Mouse (Mus musculus) CH12.LX (cell line): ENCODE data around the gene Psmd12. TPM values are rescaled to one million over a fixed set of nuclear protein-coding genes. Genes with fewer than 3 reads are reported as not detected.

ENCODE experiments used
- DNase-seq: peaks from one replicate; pipeline ENCODE4 v3.0.0-alpha.2; 2013; ENCODE audit errors: extremely low read depth
- H3K27ac ChIP-seq: 2 replicates; pipeline ENCODE4 v1.5.1; 2012; ENCODE audit warnings: low read depth, mild to moderate bottlenecking, control low read depth, moderate library complexity; ENCODE audit not compliant: insufficient read depth
- H3K27me3 ChIP-seq: replicated peaks from 2 replicates; pipeline ENCODE3; 2012; ENCODE audit warnings: inconsistent platforms
- H3K36me3 ChIP-seq, 2 experiments: replicated peaks in 1 of 2; 2 replicates each; pipeline versions ENCODE3 to v1.6.1; 2012; ENCODE audit warnings: inconsistent platforms in 1 of 2, low read length in 1 of 2, mild to moderate bottlenecking in 1 of 2, mixed read lengths in 1 of 2, moderate library complexity in 1 of 2; ENCODE audit not compliant: control insufficient read depth in 1 of 2, insufficient read depth in 1 of 2
- H3K4me1 ChIP-seq, 2 experiments: 2 replicates each; pipeline ENCODE4 v1.6.1; 2012; ENCODE audit warnings: inconsistent platforms in 1 of 2, moderate library complexity in 1 of 2; ENCODE audit not compliant: insufficient read depth in 2 of 2, control insufficient read depth in 1 of 2
- H3K4me2 ChIP-seq: 2 replicates; pipeline ENCODE4 v1.6.1; 2012; ENCODE audit warnings: low read depth, mild to moderate bottlenecking, control low read depth; ENCODE audit not compliant: poor library complexity, insufficient read depth, severe bottlenecking
- H3K4me3 ChIP-seq, 3 experiments: fragments of 150-350 bp in 1 of 3; sonication (generic) in 1 of 3; replicated peaks in 1 of 3; 2 replicates each; pipeline versions ENCODE3 to v1.5.1; 2011 to 2012; ENCODE audit warnings: low read depth in 2 of 3, low read length in 2 of 3, mild to moderate bottlenecking in 2 of 3, moderate library complexity in 2 of 3, control low read depth in 1 of 3, improper control_type of control experiment in 1 of 3, inconsistent platforms in 1 of 3, mixed read lengths in 1 of 3; ENCODE audit not compliant: poor library complexity in 1 of 3
- H3K79me2 ChIP-seq: replicated peaks from 2 replicates; pipeline ENCODE4 v1.6.1; 2012; ENCODE audit warnings: mild to moderate bottlenecking, moderate library complexity; ENCODE audit not compliant: control insufficient read depth, poor library complexity, insufficient read depth, severe bottlenecking; ENCODE audit errors: extremely low read depth
- H3K9ac ChIP-seq: 2 replicates; pipeline ENCODE4 v1.6.1; 2012; ENCODE audit warnings: low read depth, mild to moderate bottlenecking, control low read depth, moderate library complexity; ENCODE audit not compliant: insufficient read depth
- H3K9me3 ChIP-seq: replicated peaks from 2 replicates; pipeline ENCODE3; 2012; ENCODE audit warnings: low read length, inconsistent platforms, mixed read lengths
- BHLHE40 ChIP-seq: IDR thresholded peaks from 2 replicates; pipeline ENCODE4 v1.6.1; 2011; ENCODE audit warnings: mild to moderate bottlenecking, low read depth, low read length, improper control_type of control experiment
- CHD1 ChIP-seq: IDR thresholded peaks from 2 replicates; pipeline ENCODE4 v1.6.1; 2012; ENCODE audit warnings: low read depth, low read length, improper control_type of control experiment, inconsistent platforms
- CHD2 ChIP-seq: IDR thresholded peaks from 2 replicates; pipeline ENCODE4 v1.6.1; 2011; ENCODE audit warnings: low read length, improper control_type of control experiment
- CTCF ChIP-seq, 2 experiments: IDR thresholded peaks in 1 of 2; conservative IDR thresholded peaks in 1 of 2; 2 replicates each; pipeline ENCODE4 v1.5.1; 2011 to 2012; ENCODE audit warnings: low read depth in 2 of 2, low read length in 2 of 2, improper control_type of control experiment in 1 of 2, inconsistent platforms in 1 of 2, mild to moderate bottlenecking in 1 of 2, moderate library complexity in 1 of 2
- EP300 ChIP-seq: IDR thresholded peaks from 2 replicates; pipeline ENCODE4 v1.6.1; 2011; ENCODE audit warnings: low read length, improper control_type of control experiment
- ETS1 ChIP-seq: conservative IDR thresholded peaks from 2 replicates; pipeline ENCODE4 v1.6.1; 2012; ENCODE audit warnings: low read depth, mild to moderate bottlenecking, inconsistent platforms, low read length, improper control_type of control experiment, moderate library complexity
- GABPA ChIP-seq: IDR thresholded peaks from 2 replicates; pipeline ENCODE4 v1.6.1; 2012; ENCODE audit warnings: low read depth, low read length, improper control_type of control experiment, inconsistent platforms; ENCODE audit not compliant: insufficient replicate concordance
- HCFC1 ChIP-seq: IDR thresholded peaks from 2 replicates; pipeline ENCODE4 v1.6.1; 2012; ENCODE audit warnings: low read depth, mild to moderate bottlenecking, inconsistent platforms, low read length, improper control_type of control experiment
- IRF4 ChIP-seq: IDR thresholded peaks from 2 replicates; pipeline ENCODE4 v1.6.1; 2014; ENCODE audit warnings: low read depth, mild to moderate bottlenecking, inconsistent platforms, low read length, improper control_type of control experiment
- KAT2A ChIP-seq: IDR thresholded peaks from 2 replicates; pipeline ENCODE4 v1.6.1; 2012; ENCODE audit warnings: low read length, improper control_type of control experiment, inconsistent platforms; ENCODE audit not compliant: insufficient replicate concordance
- MAFK ChIP-seq: IDR thresholded peaks from 2 replicates; pipeline ENCODE4 v1.6.1; 2011; ENCODE audit warnings: low read length, improper control_type of control experiment; ENCODE audit not compliant: insufficient replicate concordance
- MXI1 ChIP-seq: IDR thresholded peaks from 2 replicates; pipeline ENCODE4 v1.6.1; 2011; ENCODE audit warnings: mild to moderate bottlenecking, low read depth, low read length, improper control_type of control experiment
- MYC ChIP-seq: IDR thresholded peaks from 2 replicates; pipeline ENCODE4 v1.6.1; 2011; ENCODE audit warnings: low read depth, mild to moderate bottlenecking, improper control_type of control experiment, low read length
- NELFE ChIP-seq: IDR thresholded peaks from 2 replicates; pipeline ENCODE4 v1.6.1; 2011; ENCODE audit warnings: low read depth, low read length, improper control_type of control experiment
- POLR2A ChIP-seq: IDR thresholded peaks from 2 replicates; pipeline ENCODE4 v1.6.1; 2011; ENCODE audit warnings: low read depth, mild to moderate bottlenecking, improper control_type of control experiment, low read length
- POLR2AphosphoS2 ChIP-seq: IDR thresholded peaks from 2 replicates; pipeline ENCODE4 v1.6.1; 2011; ENCODE audit warnings: low read depth, low read length, improper control_type of control experiment
- RAD21 ChIP-seq: IDR thresholded peaks from 2 replicates; pipeline ENCODE4 v1.6.1; 2011; ENCODE audit warnings: low read depth, mild to moderate bottlenecking, low read length, improper control_type of control experiment, moderate library complexity
- SIN3A ChIP-seq: IDR thresholded peaks from 2 replicates; pipeline ENCODE4 v1.6.1; 2012; ENCODE audit warnings: low read length, improper control_type of control experiment, inconsistent platforms
- SMC3 ChIP-seq: IDR thresholded peaks from 2 replicates; pipeline ENCODE4 v1.6.1; 2011; ENCODE audit warnings: low read depth, low read length, improper control_type of control experiment
- TBP ChIP-seq: conservative IDR thresholded peaks from 2 replicates; pipeline ENCODE4 v1.6.1; 2011; ENCODE audit warnings: low read depth, low read length, improper control_type of control experiment
- TCF12 ChIP-seq: IDR thresholded peaks from 2 replicates; pipeline ENCODE4 v1.6.1; 2014; ENCODE audit warnings: low read depth, mild to moderate bottlenecking, inconsistent platforms, low read length, improper control_type of control experiment
- ZKSCAN1 ChIP-seq: IDR thresholded peaks from 2 replicates; pipeline ENCODE4 v1.6.1; 2012; ENCODE audit warnings: low read depth, inconsistent platforms, low read length, improper control_type of control experiment, borderline replicate concordance
- ZMIZ1 ChIP-seq: IDR thresholded peaks from 2 replicates; pipeline ENCODE4 v1.6.1; 2012; ENCODE audit warnings: low read depth, mild to moderate bottlenecking, inconsistent platforms, low read length, improper control_type of control experiment
- ZNF384 ChIP-seq: IDR thresholded peaks from 2 replicates; pipeline ENCODE4 v1.6.1; 2012; ENCODE audit warnings: low read depth, low read length, improper control_type of control experiment, inconsistent platforms
- dilution Hi-C: fragments of 300-500 bp; cut with MboI; formaldehyde crosslinking; loops from 2 replicates; pipeline ENCODE4 v1.14.3; 2020; ENCODE audit warnings: low sequenced_read_pairs; ENCODE audit not compliant: extremely low pct_unique_long_range_greater_than_20kb, extremely low pct_ligation_motif_present
- in situ Hi-C: fragments of 300-500 bp; cut with MboI; formaldehyde crosslinking; loops from 3 replicates; pipeline ENCODE4 v1.14.3; 2019; ENCODE audit warnings: low sequenced_read_pairs, low pct_ligation_motif_present, low pct_unique_long_range_greater_than_20kb, mixed read lengths
- polyA plus RNA-seq: library from polyadenylated mRNA; unstranded; fragments of >175 nt; gene quantifications from 2 replicates; pipeline ENCODE4 v1.2.1, GENCODE M21; 2012; ENCODE audit warnings: low read depth; ENCODE audit not compliant: insufficient read length
- total RNA-seq, 2 experiments: library from RNA; depleted of rRNA; stranded (reverse); fragments of 300-350 nt in 1 of 2; fragments of >200 nt in 1 of 2; gene quantifications; 2 replicates each; pipeline ENCODE4 v1.2.3; 2012 to 2014

The Psmd12 gene
- total and polyA plus RNA-seq, 3 experiments = 108 to 257 (median 151) TPM

GRCm38 (mm10) chr11:107438140-107438539, 41.1 kb upstream of the Psmd12 start:
- Histone ChIP-seq H3K9me3 (peaks cover 3% of the 10 kb centered on the region), H3K27me3 (no peaks in the 10 kb centered on the region), H3K4me3 (no peak overlapping the region), H3K79me2 (no peaks in the 10 kb centered on the region), H3K9ac (no peak overlapping the region), H3K4me2 (no peak overlapping the region), H3K4me1 (peaks cover 6 to 47% of the 10 kb centered on the region in 2 experiments; a peak in 2 of 4 replicates), H3K27ac (no peak overlapping the region), H3K36me3 (no peaks in the 10 kb centered on the region)
- dilution Hi-C loops (no loop called here), in situ Hi-C loops (no loop called here)
- no peak for DNase-seq
- TF ChIP-seq ZKSCAN1 = no peak
- no peak for TF ChIP-seq MYC
- no peak for TF ChIP-seq IRF4
- no peak for TF ChIP-seq ETS1
- no peak for TF ChIP-seq GABPA
- no peak for TF ChIP-seq CTCF (conservative IDR thresholded peaks at IDR 0.05 in 1 of 2, IDR thresholded peaks at IDR 0.05 in 1 of 2; ENCODE audit: low read depth in 2 of 2, low read length in 2 of 2)
- no peak for TF ChIP-seq CHD1

DNA sequence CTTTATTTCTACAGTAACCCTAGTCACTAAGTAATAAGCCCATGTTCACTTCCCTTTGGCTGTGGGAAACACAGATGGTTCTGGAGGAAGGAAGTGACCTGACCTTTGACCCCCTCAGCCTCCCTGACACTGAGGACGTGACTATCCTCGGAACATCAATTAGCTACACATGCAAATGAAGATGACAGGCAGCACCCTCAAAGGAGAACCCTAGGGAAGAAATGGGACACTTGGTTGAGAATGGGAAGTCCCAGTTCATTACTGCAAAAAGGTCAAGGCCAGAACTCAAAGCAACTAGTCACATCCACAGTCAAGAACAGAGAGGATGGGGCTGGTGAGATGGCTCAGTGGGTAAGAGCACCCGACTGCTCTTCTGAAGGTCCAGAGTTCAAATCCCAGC, 38.2 kb upstream of the Psmd12 start:
- H3K4me1 ChIP-seq = peaks cover 7 to 71% of the 10 kb centered on the region in 2 experiments; a peak in 2 of 4 replicates
- no peak overlapping the region for H3K4me3 ChIP-seq
- in situ Hi-C loops = no loop called here
- peak; percentile 86 for DNase-seq
- H3K27me3 ChIP-seq = no peaks in the 10 kb centered on the region
- no peak overlapping the region for H3K9ac ChIP-seq
- H3K36me3 ChIP-seq = no peaks in the 10 kb centered on the region
- H3K79me2 ChIP-seq = no peaks in the 10 kb centered on the region
- dilution Hi-C loops = no loop called here
- no peak overlapping the region for H3K27ac ChIP-seq
- peaks cover 3% of the 10 kb centered on the region for H3K9me3 ChIP-seq
- TF ChIP-seq BHLHE40 (peak; percentile 57), TBP (peak; percentile 93), KAT2A (no peak), NELFE (no peak), ETS1 (peak; percentile 77), ZKSCAN1 (no peak), HCFC1 (no peak), EP300 (peak; percentile 51; the same call in 1 of the 2 replicates), MYC (no peak), RAD21 (no peak), CHD2 (0 out of 2 replicates have a peak, but pooled peaks have one; percentile 14), SMC3 (no peak), MAFK (0 out of 2 replicates have a peak, but pooled peaks have one; percentile 3), POLR2AphosphoS2 (no peak), ZNF384 (no peak), IRF4 (no peak), CHD1 (no peak), POLR2A (no peak), ZMIZ1 (no peak), SIN3A (no peak), TCF12 (peak; percentile 19; the same call in 1 of the 2 replicates), MXI1 (no peak)
- H3K4me2 ChIP-seq = no peak overlapping the region
